Mouse (Mus musculus): ENCODE measurements around the gene Mtch2. TPM values are rescaled to one million over a fixed set of nuclear protein-coding genes. Genes with fewer than 3 reads are reported as not detected.

The Mtch2 gene
- polyA plus RNA-seq, 1 experiment: 21.4 TPM

- WGBS: 96% methylated on average over 1 of the region's 1 CpGs
- Histone ChIP-seq H3K4me3 (ENCODE audit: extremely low read depth, insufficient read depth, insufficient read length) (no peak overlapping the region), H3K27ac (ENCODE audit: insufficient read depth, low read length) (no peak overlapping the region), H3K27me3 (ENCODE audit: control insufficient read depth, insufficient read depth, low read length) (no peaks in the 10 kb centered on the region), H3K4me1 (ENCODE audit: control insufficient read depth, insufficient read depth, insufficient read length) (no peaks in the 10 kb centered on the region; the same call in 1 of the 2 replicates), H3K36me3 (ENCODE audit: control insufficient read depth, insufficient read depth, low read length) (peaks cover 10% of the 10 kb centered on the region)
- no peak for DNase-seq (ENCODE audit: low read depth in 1 of 2, low spot score in 2 of 2)
- TF ChIP-seq CTCF (IDR thresholded peaks at IDR 0.05; ENCODE audit: extremely low read depth, insufficient read depth, insufficient read length, insufficient replicate concordance) (no peak), POLR2A (IDR thresholded peaks at IDR 0.05; ENCODE audit: low read depth, low read length) (no peak)
Observed at GRCm38 (mm10) chr2:90915516-90915915, 68.6 kb downstream of the Mtch2 start.

Other genes with a start within 250 kb of the Mtch2 start
- 10.3 and 11.5 TPM in 2 replicates for gene Nup160, start 169.9 kb upstream of the Mtch2 start, polyA plus RNA-seq (2012; rRNA removed)
- gene Fnbp4, start 101.8 kb upstream of the Mtch2 start, polyA plus RNA-seq (2012; rRNA removed): 45.3 and 48.1 TPM in 2 replicates
- gene Agbl2, start 64.4 kb upstream of the Mtch2 start, polyA plus RNA-seq (2012; rRNA removed): 0.06 and 0.12 TPM in 2 replicates
- 1.7 and 2.7 TPM in 2 replicates for gene C1qtnf4, start 38.7 kb downstream of the Mtch2 start, polyA plus RNA-seq (2012; rRNA removed)
- 11.8 and 12.1 TPM in 2 replicates for gene Kbtbd4, start 57.6 kb downstream of the Mtch2 start, polyA plus RNA-seq (2012; rRNA removed)
- 54.7 and 59.7 TPM in 2 replicates for gene Ndufs3, start 57.7 kb downstream of the Mtch2 start, polyA plus RNA-seq (2012; rRNA removed)
- gene Celf1, start 93.2 kb downstream of the Mtch2 start, polyA plus RNA-seq (2012; rRNA removed): 35.3 TPM in 2 replicates
- 1.3 and 1.6 TPM in 2 replicates for gene Rapsn, start 188.5 kb downstream of the Mtch2 start, polyA plus RNA-seq (2012; rRNA removed)
- 37.0 and 43.3 TPM in 2 replicates for gene Psmc3, start 206.9 kb downstream of the Mtch2 start, polyA plus RNA-seq (2012; rRNA removed)
- gene Slc39a13, start 223.3 kb downstream of the Mtch2 start, polyA plus RNA-seq (2012; rRNA removed): 31.3 and 35.6 TPM in 2 replicates
- 199 and 220 TPM in 2 replicates for gene Spi1, start 235.2 kb downstream of the Mtch2 start, polyA plus RNA-seq (2012; rRNA removed)